Mouse (Mus musculus) spleen, adult 2 months (tissue): ENCODE data around the gene Clec12b. TPM values are rescaled to one million over a fixed set of nuclear protein-coding genes. Genes with fewer than 3 reads are reported as not detected.

ENCODE experiments used
- DNase-seq, 2 experiments: peaks; one replicate each; pipeline versions ENCODE4 v3.0.0 to v3.0.0-alpha.2; 2012 to 2021; ENCODE audit warnings: low spot score in 2 of 2, low read depth in 1 of 2
- H3K27ac ChIP-seq: fragments of 200-500 bp; 2 replicates; pipeline ENCODE4 v1.5.1; 2012; ENCODE audit warnings: low read length, inconsistent platforms; ENCODE audit not compliant: insufficient read depth
- H3K27me3 ChIP-seq: fragments of 200-500 bp; 2 replicates; pipeline ENCODE4 v1.6.1; 2012; ENCODE audit warnings: mild to moderate bottlenecking, moderate library complexity, low read length, inconsistent platforms; ENCODE audit not compliant: control insufficient read depth, insufficient read depth
- H3K36me3 ChIP-seq: fragments of 200-500 bp; 2 replicates; pipeline ENCODE4 v1.6.1; 2012; ENCODE audit warnings: mild to moderate bottlenecking, low read length, inconsistent platforms; ENCODE audit not compliant: control insufficient read depth, insufficient read depth
- H3K4me1 ChIP-seq: fragments of 200-500 bp; 2 replicates; pipeline ENCODE4 v1.6.1; 2011; ENCODE audit warnings: inconsistent platforms; ENCODE audit not compliant: control insufficient read depth, insufficient read depth, insufficient read length
- H3K4me3 ChIP-seq: fragments of 200-500 bp; 2 replicates; pipeline ENCODE4 v1.5.1; 2011; ENCODE audit warnings: mild to moderate bottlenecking, inconsistent platforms; ENCODE audit not compliant: insufficient read depth, insufficient read length; ENCODE audit errors: extremely low read depth
- CTCF ChIP-seq: fragments of 200-500 bp; IDR thresholded peaks from 2 replicates; pipeline ENCODE4 v1.5.1; 2011; ENCODE audit warnings: mild to moderate bottlenecking, inconsistent platforms; ENCODE audit not compliant: insufficient read depth, insufficient read length, insufficient replicate concordance; ENCODE audit errors: extremely low read depth
- POLR2A ChIP-seq: fragments of 200-500 bp; IDR thresholded peaks from 2 replicates; pipeline ENCODE4 v1.6.1; 2011; ENCODE audit warnings: low read depth, low read length, inconsistent platforms
- WGBS: fragments of 180-500 bp; shearing (Covaris S2); methylation state at CpG from one replicate; pipeline ENCODE4 v1.1.7; 2018; 5-methylcytosine and 5-hydroxymethylcytosine counted together
- polyA plus RNA-seq: library from polyadenylated mRNA; depleted of rRNA; stranded (reverse); fragments of >200 nt; gene quantifications from 2 replicates; pipeline ENCODE4 v1.2.3, GENCODE M21; 2012

The Clec12b gene
- polyA plus RNA-seq, 1 experiment: not detected

GRCm38 (mm10) chr6:129422311-129422710 is 36.6 kb upstream of the Clec12b start:
- TF ChIP-seq POLR2A: no peak
- TF ChIP-seq CTCF: no peak
- H3K27me3 ChIP-seq: no peaks in the 10 kb centered on the region
- H3K27ac ChIP-seq: no peak overlapping the region
- 88% methylated on average over 3 of the region's 3 CpGs for WGBS
- no peak for DNase-seq
- H3K4me3 ChIP-seq: no peak overlapping the region
- no peaks in the 10 kb centered on the region for H3K4me1 ChIP-seq
- no peaks in the 10 kb centered on the region for H3K36me3 ChIP-seq

- TF ChIP-seq CTCF (no peak), POLR2A (no peak)
- H3K27me3 ChIP-seq: no peaks in the 10 kb centered on the region
- WGBS: 91% methylated on average over 1 of the region's 1 CpGs
- no peak for DNase-seq
- no peaks in the 10 kb centered on the region for H3K4me1 ChIP-seq
- H3K4me3 ChIP-seq: no peak overlapping the region
- H3K36me3 ChIP-seq: no peaks in the 10 kb centered on the region
- H3K27ac ChIP-seq: no peak overlapping the region
These were observed 28.5 kb upstream of the Clec12b start for GRCm38 (mm10) chr6:129414177-129414576.

- H3K4me3 ChIP-seq: no peak within 1 kb of the TSS
- 87% methylated on average over 2 of the region's 2 CpGs for WGBS
- TF ChIP-seq CTCF (no peak), POLR2A (no peak)
- H3K27ac ChIP-seq: no peak within 1 kb of the TSS
- DNase-seq: no peak
- peaks cover 1% of the 10 kb centered on the region; the same call in 1 of the 2 replicates for H3K4me1 ChIP-seq
- H3K27me3 ChIP-seq: no peaks in the 10 kb centered on the region
- H3K36me3 ChIP-seq: no peaks in the 10 kb centered on the region
These were observed 22.9 kb upstream of the Clec12b start, which contains the start of gene Clec9a for GRCm38 (mm10) chr6:129408562-129408961. Gene Clec9a (plus strand): TSS chr6:129408862.

- DNase-seq: no peak
- no peaks in the 10 kb centered on the region for H3K36me3 ChIP-seq
- H3K27ac ChIP-seq: 0 out of 2 replicates have a peak overlapping the region, but pooled peaks have one; percentile 6
- 17% methylated on average over 2 of the region's 2 CpGs for WGBS
- no peak overlapping the region for H3K4me3 ChIP-seq
- H3K27me3 ChIP-seq: no peaks in the 10 kb centered on the region
- TF ChIP-seq POLR2A: no peak
- TF ChIP-seq CTCF: no peak
- peaks cover 1% of the 10 kb centered on the region; the same call in 1 of the 2 replicates for H3K4me1 ChIP-seq
These were observed 21.6 kb upstream of the Clec12b start for GRCm38 (mm10) chr6:129407324-129407723.

GRCm38 (mm10) chr6:129405999-129406398 is 20.3 kb upstream of the Clec12b start:
- no peak overlapping the region for H3K4me3 ChIP-seq
- no peaks in the 10 kb centered on the region for H3K36me3 ChIP-seq
- peaks cover 1% of the 10 kb centered on the region; the same call in 1 of the 2 replicates for H3K4me1 ChIP-seq
- DNase-seq: no peak
- H3K27me3 ChIP-seq: no peaks in the 10 kb centered on the region
- no peak for TF ChIP-seq CTCF
- TF ChIP-seq POLR2A: no peak
- H3K27ac ChIP-seq: no peak overlapping the region

- no peak overlapping the region for H3K4me3 ChIP-seq
- no peak overlapping the region for H3K27ac ChIP-seq
- DNase-seq: no peak
- TF ChIP-seq POLR2A (no peak), CTCF (no peak)
- peaks cover 1% of the 10 kb centered on the region; the same call in 1 of the 2 replicates for H3K4me1 ChIP-seq
- WGBS: 90% methylated on average over 6 of the region's 6 CpGs
- no peaks in the 10 kb centered on the region for H3K36me3 ChIP-seq
- H3K27me3 ChIP-seq: no peaks in the 10 kb centered on the region
These were observed 17.7 kb upstream of the Clec12b start for GRCm38 (mm10) chr6:129403391-129403790.

GRCm38 (mm10) chr6:129402404-129402803 is 16.7 kb upstream of the Clec12b start:
- 68% methylated on average over 2 of the region's 2 CpGs for WGBS
- DNase-seq: no peak
- TF ChIP-seq CTCF: no peak
- no peak for TF ChIP-seq POLR2A
- Histone ChIP-seq H3K27ac (no peak overlapping the region), H3K4me3 (no peak overlapping the region), H3K36me3 (no peaks in the 10 kb centered on the region), H3K4me1 (peaks cover 1% of the 10 kb centered on the region; the same call in 1 of the 2 replicates), H3K27me3 (no peaks in the 10 kb centered on the region)
